Mouse (Mus musculus): ENCODE results near the gene Fam57a. TPM values are rescaled to one million over a fixed set of nuclear protein-coding genes. Genes with fewer than 3 reads are reported as not detected.

Fam57a gene
- total and polyA plus RNA-seq, 2 experiments from 2014 or later = 17.4 to 25.1 TPM

DNA sequence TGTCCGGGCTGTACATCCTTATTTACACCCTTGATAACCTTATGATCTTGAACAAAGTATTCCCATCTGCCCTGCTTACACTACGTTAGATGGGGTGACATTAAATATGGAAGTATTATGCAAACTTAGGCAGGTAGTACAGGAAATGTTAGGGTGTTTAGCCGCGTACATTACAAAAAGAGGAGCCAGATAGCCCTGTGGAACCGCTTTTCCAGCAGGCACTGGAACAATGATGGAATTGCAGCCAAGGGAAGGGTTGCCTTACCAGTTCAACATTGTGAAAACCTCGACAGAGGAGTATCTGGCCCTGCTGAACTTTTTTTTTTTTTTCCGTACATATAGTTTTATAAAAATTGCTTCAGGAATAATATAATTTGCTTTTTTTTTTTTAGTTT, 672 bp downstream of the Fam57a start:
- no peaks in the 10 kb centered on the region for H3K4me1 ChIP-seq (ENCODE audit: insufficient read depth)
- peak overlapping the region; percentile 80 for H3K27ac ChIP-seq (ENCODE audit: low read depth, low read length)
- peak overlapping the region; percentile 88 for H3K4me2 ChIP-seq (ENCODE audit: low read depth)
- H3K4me3 ChIP-seq (ENCODE audit: low read depth, low read length) = peak overlapping the region; percentile 81
- no peaks in the 10 kb centered on the region for H3K9me3 ChIP-seq (ENCODE audit: low read length)
- H3K36me3 ChIP-seq (ENCODE audit: insufficient read depth) = peaks cover 10% of the 10 kb centered on the region; the same call in 1 of the 2 replicates
- no peaks in the 10 kb centered on the region for H3K27me3 ChIP-seq (ENCODE audit: insufficient read depth, low read length)
- no peak for TF ChIP-seq CTCF (IDR thresholded peaks at IDR 0.05; ENCODE audit: low read depth)
- 21% methylated on average over 7 of the region's 7 CpGs for WGBS
- no peak for DNase-seq
- no peak for ATAC-seq
- peak overlapping the region; percentile 80 for H3K9ac ChIP-seq

DNA sequence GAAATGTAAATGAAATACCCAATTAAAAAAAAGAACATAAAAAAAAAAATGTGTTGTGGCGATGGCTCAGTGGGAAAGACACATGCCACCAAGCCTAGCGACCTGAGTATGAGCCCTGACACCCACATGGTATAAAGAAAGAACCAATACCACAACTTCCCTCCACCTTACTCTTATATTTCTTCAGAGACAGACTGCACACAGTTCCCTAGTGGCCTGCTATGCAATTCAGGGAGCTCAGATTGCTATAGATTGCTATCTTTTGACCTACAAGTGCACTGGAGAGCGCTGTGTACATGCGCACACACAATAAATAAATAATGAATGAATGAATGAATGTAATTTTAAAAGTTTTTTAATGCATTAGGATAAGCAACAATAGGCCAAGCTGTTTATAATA, 4.3 kb downstream of the Fam57a start:
- Histone ChIP-seq H3K9ac (no peak overlapping the region), H3K4me1 (ENCODE audit: insufficient read depth) (no peaks in the 10 kb centered on the region), H3K4me2 (ENCODE audit: low read depth) (no peak overlapping the region), H3K27ac (ENCODE audit: low read depth, low read length) (no peak overlapping the region), H3K4me3 (ENCODE audit: low read depth, low read length) (no peak overlapping the region), H3K9me3 (ENCODE audit: low read length) (no peaks in the 10 kb centered on the region), H3K27me3 (ENCODE audit: insufficient read depth, low read length) (no peaks in the 10 kb centered on the region), H3K36me3 (ENCODE audit: insufficient read depth) (no peaks in the 10 kb centered on the region)
- TF ChIP-seq CTCF (IDR thresholded peaks at IDR 0.05; ENCODE audit: low read depth) = no peak
- ATAC-seq = no peak
- DNase-seq = no peak
- 88% methylated on average over 4 of the region's 4 CpGs for WGBS

DNA sequence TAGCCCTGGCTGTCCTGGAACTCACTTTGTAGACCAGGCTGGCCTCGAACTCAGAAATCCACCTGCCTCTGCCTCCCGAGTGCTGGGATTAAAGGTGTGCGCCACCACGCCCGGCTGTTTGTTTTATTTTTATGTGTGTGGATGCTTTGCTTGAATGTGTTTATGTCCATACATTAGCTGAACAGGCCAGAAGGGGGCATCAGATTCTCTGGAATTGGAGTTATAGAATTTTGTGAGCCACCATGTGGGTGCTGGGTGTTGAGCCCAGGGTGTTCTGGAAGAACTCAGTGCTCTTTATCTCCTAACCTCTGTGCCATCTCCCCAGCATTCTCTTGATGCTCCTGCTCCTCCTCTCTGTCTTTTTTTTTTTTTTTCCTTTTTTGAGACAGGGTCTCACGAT, 7.4 kb downstream of the Fam57a start:
- Histone ChIP-seq H3K27ac (ENCODE audit: low read depth, low read length) (no peak overlapping the region), H3K4me1 (ENCODE audit: insufficient read depth) (no peaks in the 10 kb centered on the region), H3K4me3 (ENCODE audit: low read depth, low read length) (no peak overlapping the region), H3K9me3 (ENCODE audit: low read length) (no peaks in the 10 kb centered on the region), H3K4me2 (ENCODE audit: low read depth) (no peak overlapping the region), H3K27me3 (ENCODE audit: insufficient read depth, low read length) (no peaks in the 10 kb centered on the region), H3K9ac (no peak overlapping the region), H3K36me3 (ENCODE audit: insufficient read depth) (no peaks in the 10 kb centered on the region)
- DNase-seq (no peak), ATAC-seq (no peak)
- 83% methylated on average over 6 of the region's 6 CpGs for WGBS
- no peak for TF ChIP-seq CTCF (IDR thresholded peaks at IDR 0.05; ENCODE audit: low read depth)

DNA sequence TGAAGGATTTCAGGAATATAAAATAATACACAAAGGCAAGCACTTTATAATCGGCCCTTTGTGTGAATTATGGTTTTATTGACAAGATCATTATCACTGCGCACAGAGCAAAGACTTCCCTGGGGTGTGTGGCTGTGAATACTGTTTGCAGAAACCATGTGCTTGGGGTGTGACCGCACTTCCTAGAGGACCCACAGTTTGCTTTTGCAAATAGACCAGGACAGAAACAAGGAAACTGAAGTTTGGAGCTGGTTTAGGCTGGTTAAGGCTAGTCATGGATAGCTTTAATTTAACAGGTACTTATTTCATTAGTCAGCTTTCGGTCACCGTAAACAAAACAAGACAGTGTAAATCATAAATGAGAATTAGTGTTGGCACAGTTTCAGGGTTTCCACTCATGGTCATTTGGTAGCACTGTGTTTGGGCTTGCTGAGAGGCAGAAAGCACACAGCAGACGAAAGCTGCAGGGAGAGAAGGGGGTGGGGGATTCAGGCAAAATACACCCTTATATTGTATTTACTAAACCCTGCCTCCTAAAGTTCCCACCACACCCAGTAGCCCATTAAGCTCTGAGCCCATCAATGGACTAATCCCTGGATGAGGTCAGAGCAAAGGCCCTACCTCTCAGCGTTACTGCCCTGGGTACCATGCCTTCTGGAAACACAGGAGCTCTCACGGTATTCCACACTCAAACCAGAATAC, 17.0 kb downstream of the Fam57a start:
- 61% methylated on average over 8 of the region's 8 CpGs for WGBS
- no peaks in the 10 kb centered on the region for H3K36me3 ChIP-seq (ENCODE audit: insufficient read depth)
- H3K27ac ChIP-seq (ENCODE audit: low read depth, low read length) = no peak overlapping the region
- H3K27me3 ChIP-seq (ENCODE audit: insufficient read depth, low read length) = no peaks in the 10 kb centered on the region
- no peaks in the 10 kb centered on the region for H3K4me1 ChIP-seq (ENCODE audit: insufficient read depth)
- H3K4me2 ChIP-seq (ENCODE audit: low read depth) = no peak overlapping the region
- no peak for TF ChIP-seq CTCF (IDR thresholded peaks at IDR 0.05; ENCODE audit: low read depth)
- no peak overlapping the region for H3K9ac ChIP-seq
- no peak overlapping the region for H3K4me3 ChIP-seq (ENCODE audit: low read depth, low read length)
- no peaks in the 10 kb centered on the region for H3K9me3 ChIP-seq (ENCODE audit: low read length)
- DNase-seq = no peak
- ATAC-seq = no peak

DNA sequence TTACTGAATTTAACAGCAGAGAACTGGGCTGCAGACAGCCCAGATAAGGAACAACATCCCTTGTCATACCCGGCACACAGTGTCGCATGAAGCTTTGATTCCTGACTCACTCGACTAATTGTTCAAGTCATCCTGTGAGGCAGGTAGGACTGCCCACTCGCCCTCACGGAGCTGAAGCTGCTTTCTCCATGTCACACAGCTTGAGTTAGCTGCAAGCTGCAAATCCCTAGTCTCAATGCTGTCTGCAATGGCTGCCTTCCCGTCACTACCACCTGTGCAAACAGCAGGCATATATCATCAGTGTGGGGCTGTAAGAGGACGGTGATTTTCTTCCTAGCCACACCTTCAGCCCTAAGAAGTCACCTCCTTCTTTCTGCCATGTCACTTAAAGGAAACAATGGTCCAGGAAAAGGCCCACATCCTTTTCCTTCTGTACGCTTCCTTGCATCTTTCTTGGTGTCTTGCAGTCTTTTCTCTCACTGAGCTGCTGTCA, 17.6 kb downstream of the Fam57a start:
- 47% methylated on average over 8 of the region's 8 CpGs for WGBS
- no peaks in the 10 kb centered on the region for H3K36me3 ChIP-seq (ENCODE audit: insufficient read depth)
- H3K4me2 ChIP-seq (ENCODE audit: low read depth) = no peak overlapping the region
- ATAC-seq (no peak), DNase-seq (no peak)
- no peak for TF ChIP-seq CTCF (IDR thresholded peaks at IDR 0.05; ENCODE audit: low read depth)
- no peaks in the 10 kb centered on the region for H3K9me3 ChIP-seq (ENCODE audit: low read length)
- no peak overlapping the region for H3K9ac ChIP-seq
- no peak overlapping the region for H3K27ac ChIP-seq (ENCODE audit: low read depth, low read length)
- H3K27me3 ChIP-seq (ENCODE audit: insufficient read depth, low read length) = no peaks in the 10 kb centered on the region
- no peaks in the 10 kb centered on the region for H3K4me1 ChIP-seq (ENCODE audit: insufficient read depth)
- no peak overlapping the region for H3K4me3 ChIP-seq (ENCODE audit: low read depth, low read length)

DNA sequence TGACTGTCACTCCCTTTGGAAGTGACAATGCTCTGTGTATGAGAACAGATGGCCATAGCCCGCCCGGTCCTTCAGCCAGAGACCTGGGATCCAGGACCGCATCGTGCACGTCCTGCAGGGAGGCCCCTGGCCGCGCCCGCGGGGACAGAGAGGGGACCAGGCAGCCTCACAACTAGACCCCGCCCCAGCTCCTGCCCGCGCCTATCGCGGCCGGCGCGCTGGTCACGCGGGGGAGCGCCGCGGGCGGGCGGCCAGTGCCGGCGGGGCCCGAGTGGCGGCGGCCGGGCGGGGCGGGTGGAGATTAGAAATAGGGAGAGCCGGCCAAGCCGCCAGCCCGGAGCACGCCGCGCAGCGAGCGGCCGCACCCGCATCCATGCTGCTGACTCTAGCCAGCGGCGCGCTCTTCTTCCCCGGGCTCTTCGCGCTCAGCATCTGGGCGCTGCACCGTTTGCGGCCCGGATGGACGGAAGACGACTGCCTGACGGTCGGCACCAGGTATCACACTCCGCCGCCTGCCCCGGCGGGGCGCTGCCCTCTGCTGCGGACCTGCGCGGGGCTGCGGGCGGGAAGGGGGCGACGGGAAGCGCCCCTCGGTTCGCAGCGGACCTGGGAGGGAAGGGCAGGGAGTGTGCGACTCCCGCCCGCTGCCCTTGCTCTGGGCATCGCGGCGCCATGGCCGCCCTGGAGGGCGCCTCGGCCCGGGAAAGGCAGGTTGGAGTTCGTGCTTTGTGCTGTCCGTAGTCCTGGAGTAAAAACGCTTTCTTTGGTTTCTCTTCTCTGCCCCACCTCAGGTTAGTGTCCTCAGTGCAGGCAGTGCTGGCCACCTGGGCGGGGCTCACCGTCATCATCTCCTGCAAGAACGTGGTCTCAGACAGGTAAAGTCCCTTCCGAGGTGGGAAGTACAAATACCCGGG, 22.5 kb downstream of the Fam57a start:
- peak; percentile 99 for ATAC-seq
- H3K9me3 ChIP-seq (ENCODE audit: low read length) = no peaks in the 10 kb centered on the region

DNA sequence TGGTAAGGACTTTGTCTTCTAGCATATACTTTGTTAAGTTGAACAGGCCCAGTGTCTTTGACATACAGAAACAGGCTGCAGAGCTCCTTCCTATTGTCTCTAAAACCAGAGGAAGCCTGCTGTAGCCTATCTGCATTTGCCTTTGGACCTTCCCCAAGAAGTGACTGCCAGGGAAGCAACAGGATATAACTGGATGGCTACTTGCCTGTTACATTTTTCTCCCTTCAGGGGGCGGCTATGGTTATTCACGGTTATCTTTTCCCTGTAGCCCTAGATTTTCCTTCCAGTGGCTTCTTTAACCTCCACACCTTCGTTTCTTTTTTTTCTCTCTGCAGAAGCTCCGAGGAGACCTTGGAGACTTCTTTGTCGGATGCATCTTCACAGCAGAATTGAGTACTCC, 27.3 kb downstream of the Fam57a start:
- no peak for ATAC-seq
- TF ChIP-seq CTCF (IDR thresholded peaks at IDR 0.05; ENCODE audit: low read depth) = no peak
- peaks cover 59% of the 10 kb centered on the region for H3K36me3 ChIP-seq (ENCODE audit: insufficient read depth)
- DNase-seq = no peak
- no peak overlapping the region for H3K27ac ChIP-seq (ENCODE audit: low read depth, low read length)
- no peak overlapping the region for H3K4me2 ChIP-seq (ENCODE audit: low read depth)
- no peak overlapping the region for H3K4me3 ChIP-seq (ENCODE audit: low read depth, low read length)
- no peaks in the 10 kb centered on the region for H3K9me3 ChIP-seq (ENCODE audit: low read length)
- 88% methylated on average over 5 of the region's 5 CpGs for WGBS
- H3K4me1 ChIP-seq (ENCODE audit: insufficient read depth) = no peaks in the 10 kb centered on the region
- no peak overlapping the region for H3K9ac ChIP-seq
- no peaks in the 10 kb centered on the region for H3K27me3 ChIP-seq (ENCODE audit: insufficient read depth, low read length)

More for the DNA sequence above, 22.5 kb downstream of the Fam57a start:
- peak; percentile 85 for DNase-seq
- TF ChIP-seq CTCF (IDR thresholded peaks at IDR 0.05; ENCODE audit: low read depth) = peak; percentile 45
- H3K27me3 ChIP-seq (ENCODE audit: insufficient read depth, low read length) = no peaks in the 10 kb centered on the region
- peak overlapping the region; percentile 80 for H3K27ac ChIP-seq (ENCODE audit: low read depth, low read length)
- H3K4me2 ChIP-seq (ENCODE audit: low read depth) = peak overlapping the region; percentile 87
- H3K4me1 ChIP-seq (ENCODE audit: insufficient read depth) = no peaks in the 10 kb centered on the region
- peak overlapping the region; percentile 90 for H3K9ac ChIP-seq
- peak overlapping the region; percentile 90 for H3K4me3 ChIP-seq (ENCODE audit: low read depth, low read length)
- WGBS = under 1% methylated on average over 73 of the region's 90 CpGs
- peaks cover 26% of the 10 kb centered on the region for H3K36me3 ChIP-seq (ENCODE audit: insufficient read depth)
